Mouse (Mus musculus): Measurements from ENCODE around the gene Abca6.
A peak's percentile ranks its signal among the peaks of the same experiment; 100 is the strongest.

- TF ChIP-seq CTCF (IDR thresholded peaks at IDR 0.05; ENCODE audit: insufficient read depth, low read depth, low read length): peak; percentile 52
- no peak for TF ChIP-seq POLR2A (IDR thresholded peaks at IDR 0.05; ENCODE audit: insufficient read depth, low read depth, low read length)
Observed at GRCm38 (mm10) chr11:110268244-110268844, 16.8 kb upstream of the Abca6 start.

Measured in olfactory bulb, adult 2 months (tissue).